Mouse (Mus musculus) CH12.LX (cell line): ENCODE results near the gene Card11. TPM values are rescaled to one million over a fixed set of nuclear protein-coding genes. Genes with fewer than 3 reads are reported as not detected.
A peak's percentile ranks its signal among the peaks of the same experiment; 100 is the strongest.

ENCODE experiments used
- DNase-seq: peaks from one replicate; pipeline ENCODE4 v3.0.0-alpha.2; 2013; ENCODE audit errors: extremely low read depth
- H3K27ac ChIP-seq: 2 replicates; pipeline ENCODE4 v1.5.1; 2012; ENCODE audit warnings: low read depth, mild to moderate bottlenecking, control low read depth, moderate library complexity; ENCODE audit not compliant: insufficient read depth
- H3K27me3 ChIP-seq: replicated peaks from 2 replicates; pipeline ENCODE3; 2012; ENCODE audit warnings: inconsistent platforms
- H3K36me3 ChIP-seq, 2 experiments: replicated peaks in 1 of 2; 2 replicates each; pipeline versions ENCODE3 to v1.6.1; 2012; ENCODE audit warnings: inconsistent platforms in 1 of 2, low read length in 1 of 2, mild to moderate bottlenecking in 1 of 2, mixed read lengths in 1 of 2, moderate library complexity in 1 of 2; ENCODE audit not compliant: control insufficient read depth in 1 of 2, insufficient read depth in 1 of 2
- H3K4me1 ChIP-seq, 2 experiments: 2 replicates each; pipeline ENCODE4 v1.6.1; 2012; ENCODE audit warnings: inconsistent platforms in 1 of 2, moderate library complexity in 1 of 2; ENCODE audit not compliant: insufficient read depth in 2 of 2, control insufficient read depth in 1 of 2
- H3K4me2 ChIP-seq: 2 replicates; pipeline ENCODE4 v1.6.1; 2012; ENCODE audit warnings: low read depth, mild to moderate bottlenecking, control low read depth; ENCODE audit not compliant: poor library complexity, insufficient read depth, severe bottlenecking
- H3K4me3 ChIP-seq, 3 experiments: fragments of 150-350 bp in 1 of 3; sonication (generic) in 1 of 3; replicated peaks in 1 of 3; 2 replicates each; pipeline versions ENCODE3 to v1.5.1; 2011 to 2012; ENCODE audit warnings: low read depth in 2 of 3, low read length in 2 of 3, mild to moderate bottlenecking in 2 of 3, moderate library complexity in 2 of 3, control low read depth in 1 of 3, improper control_type of control experiment in 1 of 3, inconsistent platforms in 1 of 3, mixed read lengths in 1 of 3; ENCODE audit not compliant: poor library complexity in 1 of 3
- H3K79me2 ChIP-seq: replicated peaks from 2 replicates; pipeline ENCODE4 v1.6.1; 2012; ENCODE audit warnings: mild to moderate bottlenecking, moderate library complexity; ENCODE audit not compliant: control insufficient read depth, poor library complexity, insufficient read depth, severe bottlenecking; ENCODE audit errors: extremely low read depth
- H3K9ac ChIP-seq: 2 replicates; pipeline ENCODE4 v1.6.1; 2012; ENCODE audit warnings: low read depth, mild to moderate bottlenecking, control low read depth, moderate library complexity; ENCODE audit not compliant: insufficient read depth
- H3K9me3 ChIP-seq: replicated peaks from 2 replicates; pipeline ENCODE3; 2012; ENCODE audit warnings: low read length, inconsistent platforms, mixed read lengths
- BHLHE40 ChIP-seq: IDR thresholded peaks from 2 replicates; pipeline ENCODE4 v1.6.1; 2011; ENCODE audit warnings: mild to moderate bottlenecking, low read depth, low read length, improper control_type of control experiment
- CTCF ChIP-seq, 2 experiments: IDR thresholded peaks in 1 of 2; conservative IDR thresholded peaks in 1 of 2; 2 replicates each; pipeline ENCODE4 v1.5.1; 2011 to 2012; ENCODE audit warnings: low read depth in 2 of 2, low read length in 2 of 2, improper control_type of control experiment in 1 of 2, inconsistent platforms in 1 of 2, mild to moderate bottlenecking in 1 of 2, moderate library complexity in 1 of 2
- ELF1 ChIP-seq: IDR thresholded peaks from 2 replicates; pipeline ENCODE4 v1.6.1; 2014; ENCODE audit warnings: low read depth, mild to moderate bottlenecking, inconsistent platforms, low read length, improper control_type of control experiment
- GABPA ChIP-seq: IDR thresholded peaks from 2 replicates; pipeline ENCODE4 v1.6.1; 2012; ENCODE audit warnings: low read depth, low read length, improper control_type of control experiment, inconsistent platforms; ENCODE audit not compliant: insufficient replicate concordance
- HCFC1 ChIP-seq: IDR thresholded peaks from 2 replicates; pipeline ENCODE4 v1.6.1; 2012; ENCODE audit warnings: low read depth, mild to moderate bottlenecking, inconsistent platforms, low read length, improper control_type of control experiment
- IRF4 ChIP-seq: IDR thresholded peaks from 2 replicates; pipeline ENCODE4 v1.6.1; 2014; ENCODE audit warnings: low read depth, mild to moderate bottlenecking, inconsistent platforms, low read length, improper control_type of control experiment
- JUN ChIP-seq: IDR thresholded peaks from 2 replicates; pipeline ENCODE4 v1.6.1; 2011; ENCODE audit warnings: low read depth, mild to moderate bottlenecking, low read length, improper control_type of control experiment, moderate library complexity; ENCODE audit not compliant: insufficient read depth
- JUND ChIP-seq: conservative IDR thresholded peaks from 2 replicates; pipeline ENCODE4 v1.6.1; 2011; ENCODE audit warnings: low read depth, low read length, improper control_type of control experiment
- KAT2A ChIP-seq: IDR thresholded peaks from 2 replicates; pipeline ENCODE4 v1.6.1; 2012; ENCODE audit warnings: low read length, improper control_type of control experiment, inconsistent platforms; ENCODE audit not compliant: insufficient replicate concordance
- MAZ ChIP-seq: IDR thresholded peaks from 2 replicates; pipeline ENCODE4 v1.6.1; 2012; ENCODE audit warnings: low read depth, mild to moderate bottlenecking, inconsistent platforms, low read length, improper control_type of control experiment, moderate library complexity
- MEF2A ChIP-seq: IDR thresholded peaks from 2 replicates; pipeline ENCODE4 v1.6.1; 2014; ENCODE audit warnings: low read depth, mild to moderate bottlenecking, inconsistent platforms, low read length, improper control_type of control experiment, borderline replicate concordance
- MYC ChIP-seq: IDR thresholded peaks from 2 replicates; pipeline ENCODE4 v1.6.1; 2011; ENCODE audit warnings: low read depth, mild to moderate bottlenecking, improper control_type of control experiment, low read length
- NELFE ChIP-seq: IDR thresholded peaks from 2 replicates; pipeline ENCODE4 v1.6.1; 2011; ENCODE audit warnings: low read depth, low read length, improper control_type of control experiment
- NRF1 ChIP-seq: IDR thresholded peaks from 2 replicates; pipeline ENCODE4 v1.6.1; 2014; ENCODE audit warnings: low read depth, mild to moderate bottlenecking, inconsistent platforms, low read length, improper control_type of control experiment, moderate library complexity
- PAX5 ChIP-seq: IDR thresholded peaks from 2 replicates; pipeline ENCODE4 v1.6.1; 2012; ENCODE audit warnings: low read length, inconsistent platforms, mixed read lengths
- POLR2AphosphoS2 ChIP-seq: IDR thresholded peaks from 2 replicates; pipeline ENCODE4 v1.6.1; 2011; ENCODE audit warnings: low read depth, low read length, improper control_type of control experiment
- RAD21 ChIP-seq: IDR thresholded peaks from 2 replicates; pipeline ENCODE4 v1.6.1; 2011; ENCODE audit warnings: low read depth, mild to moderate bottlenecking, low read length, improper control_type of control experiment, moderate library complexity
- RCOR1 ChIP-seq: conservative IDR thresholded peaks from 2 replicates; pipeline ENCODE4 v1.6.1; 2012; ENCODE audit warnings: low read depth, mild to moderate bottlenecking, inconsistent platforms, low read length, improper control_type of control experiment
- SMC3 ChIP-seq: IDR thresholded peaks from 2 replicates; pipeline ENCODE4 v1.6.1; 2011; ENCODE audit warnings: low read depth, low read length, improper control_type of control experiment
- TBP ChIP-seq: conservative IDR thresholded peaks from 2 replicates; pipeline ENCODE4 v1.6.1; 2011; ENCODE audit warnings: low read depth, low read length, improper control_type of control experiment
- TCF12 ChIP-seq: IDR thresholded peaks from 2 replicates; pipeline ENCODE4 v1.6.1; 2014; ENCODE audit warnings: low read depth, mild to moderate bottlenecking, inconsistent platforms, low read length, improper control_type of control experiment
- UBTF ChIP-seq: IDR thresholded peaks from 2 replicates; pipeline ENCODE4 v1.6.1; 2012; ENCODE audit warnings: low read depth, mild to moderate bottlenecking, inconsistent platforms, low read length, improper control_type of control experiment, moderate library complexity
- ZMIZ1 ChIP-seq: IDR thresholded peaks from 2 replicates; pipeline ENCODE4 v1.6.1; 2012; ENCODE audit warnings: low read depth, mild to moderate bottlenecking, inconsistent platforms, low read length, improper control_type of control experiment
- dilution Hi-C: fragments of 300-500 bp; cut with MboI; formaldehyde crosslinking; loops from 2 replicates; pipeline ENCODE4 v1.14.3; 2020; ENCODE audit warnings: low sequenced_read_pairs; ENCODE audit not compliant: extremely low pct_unique_long_range_greater_than_20kb, extremely low pct_ligation_motif_present
- in situ Hi-C: fragments of 300-500 bp; cut with MboI; formaldehyde crosslinking; loops from 3 replicates; pipeline ENCODE4 v1.14.3; 2019; ENCODE audit warnings: low sequenced_read_pairs, low pct_ligation_motif_present, low pct_unique_long_range_greater_than_20kb, mixed read lengths
- polyA plus RNA-seq: library from polyadenylated mRNA; unstranded; fragments of >175 nt; gene quantifications from 2 replicates; pipeline ENCODE4 v1.2.1, GENCODE M21; 2012; ENCODE audit warnings: low read depth; ENCODE audit not compliant: insufficient read length
- total RNA-seq, 2 experiments: library from RNA; depleted of rRNA; stranded (reverse); fragments of 300-350 nt in 1 of 2; fragments of >200 nt in 1 of 2; gene quantifications; 2 replicates each; pipeline ENCODE4 v1.2.3; 2012 to 2014

Gene Card11
- total and polyA plus RNA-seq, 3 experiments: 16.1 to 84.6 (median 31.9) TPM

GRCm38 (mm10) chr5:140957106-140957505, 43.3 kb downstream of the Card11 start:
- peaks cover 14 to 28% of the 10 kb centered on the region in 2 experiments for H3K4me1 ChIP-seq
- in situ Hi-C loops: no loop called here
- TF ChIP-seq UBTF (no peak), ZMIZ1 (no peak), RAD21 (peak; percentile 16), CTCF (conservative IDR thresholded peaks at IDR 0.05 in 1 of 2, IDR thresholded peaks at IDR 0.05 in 1 of 2; ENCODE audit: low read depth in 2 of 2, low read length in 2 of 2) (peak; percentile 12 to 37; a peak in 2 of 4 replicates), RCOR1 (no peak), NRF1 (no peak), JUN (no peak), PAX5 (no peak), MAZ (no peak), TBP (no peak), MYC (no peak), MEF2A (no peak), TCF12 (no peak), BHLHE40 (no peak), ELF1 (no peak), GABPA (no peak), HCFC1 (no peak), JUND (no peak), SMC3 (peak; percentile 40; the same call in 1 of the 2 replicates), POLR2AphosphoS2 (no peak), IRF4 (no peak), NELFE (no peak), KAT2A (no peak)
- TF ChIP-seq, all 38 proteins: peak for 3
- no peaks in the 10 kb centered on the region for H3K27me3 ChIP-seq
- no peak overlapping the region for H3K27ac ChIP-seq
- H3K4me2 ChIP-seq: no peak overlapping the region
- no peak for DNase-seq
- dilution Hi-C loops: no loop called here
- H3K79me2 ChIP-seq: peaks cover 65% of the 10 kb centered on the region
- H3K9me3 ChIP-seq: peaks cover 6% of the 10 kb centered on the region
- H3K4me3 ChIP-seq: no peak overlapping the region
- H3K9ac ChIP-seq: no peak overlapping the region
- H3K36me3 ChIP-seq: peaks cover 55 to 88% of the 10 kb centered on the region in 2 experiments
